Mouse (Mus musculus) liver, embryonic 14.5 days (tissue): ENCODE measurements around the gene Lpcat2b.
"Not testable (repeated sequence)": the region's sequence is repeated elsewhere in the genome, so short reads cannot be mapped to it uniquely, and the experiment has no call there.

ENCODE experiments used
- CTCF ChIP-seq: IDR thresholded peaks from 2 replicates; pipeline ENCODE4 v1.5.1; 2016; ENCODE audit warnings: antibody characterized with exemption, low read depth, control low read depth
- EP300 ChIP-seq: IDR thresholded peaks from 2 replicates; pipeline ENCODE4 v1.6.1; 2016; ENCODE audit warnings: antibody characterized with exemption, low read depth

DNA sequence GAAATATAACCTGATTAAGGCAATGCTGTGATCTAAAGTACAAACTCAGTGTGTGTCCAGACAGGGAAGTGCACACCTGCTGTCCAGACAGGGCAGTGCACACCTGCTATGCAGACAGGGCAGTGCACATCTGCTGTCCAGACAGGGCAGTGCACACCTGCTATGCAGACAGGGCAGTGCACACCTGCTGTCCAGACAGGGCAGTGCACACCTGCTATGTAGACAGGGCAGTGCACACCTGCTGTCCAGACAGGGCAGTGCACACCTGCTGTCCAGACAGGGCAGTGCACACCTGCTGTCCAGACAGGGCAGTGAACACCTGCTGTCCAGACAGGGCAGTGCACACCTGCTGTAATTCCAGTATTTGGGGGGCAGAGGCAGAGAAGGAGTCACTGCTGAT, 44.9 kb upstream of the Lpcat2b start:
- TF ChIP-seq EP300: not testable (repeated sequence)
- TF ChIP-seq CTCF: peak; percentile 32; the same call in 1 of the 2 replicates
